Mouse (Mus musculus): ENCODE measurements around the gene Usp44.

DNA sequence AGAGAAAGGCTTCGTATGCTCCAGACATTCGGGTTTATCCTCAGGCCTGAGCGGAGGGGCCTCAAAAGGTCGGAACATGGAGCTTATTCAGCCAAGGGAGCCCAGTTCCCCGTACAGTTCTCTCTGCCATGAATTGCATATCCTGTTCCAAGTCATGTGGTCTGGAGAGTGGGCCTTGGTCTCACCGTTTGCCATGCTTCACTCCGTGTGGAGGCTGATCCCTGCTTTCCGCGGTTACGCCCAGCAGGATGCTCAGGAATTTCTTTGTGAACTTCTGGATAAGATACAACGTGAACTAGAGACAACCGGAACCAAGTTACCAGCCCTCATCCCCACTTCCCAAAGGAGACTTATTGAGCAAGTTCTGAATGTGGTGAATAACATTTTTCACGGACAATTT is 15.4 kb downstream of the Usp44 start:
- TF ChIP-seq GATA2 (IDR thresholded peaks at IDR 0.05; ENCODE audit: borderline replicate concordance, low read depth, low read length) (no peak), CTCF (IDR thresholded peaks at IDR 0.05; ENCODE audit: low read depth, low read length) (no peak), TAL1 (conservative IDR thresholded peaks at IDR 0.05; ENCODE audit: low read depth, low read length) (no peak), GATA1 (IDR thresholded peaks at IDR 0.05; ENCODE audit: borderline replicate concordance, low read length) (no peak)
